ENCODE assay signal across 8 mouse cellular contexts in genomic region chr1:156039989-156040388, GRCm38 (mm10). TPM values are rescaled to one million over a fixed set of nuclear protein-coding genes. Genes with fewer than 3 reads are reported as not detected.
A peak's percentile ranks its signal among the peaks of the same experiment; 100 is the strongest.
DNase-seq lines count a peak whose midpoint lies in the region; ATAC-seq and TF ChIP-seq lines count a peak whose summit lies in the region.
"Not testable (repeated sequence)": the region's sequence is repeated elsewhere in the genome, so short reads cannot be mapped to it uniquely, and the experiment has no call there.

No protein-coding gene starts in this region.

- H3K27me3 ChIP-seq in heart, embryonic 13.5 days (replicated peaks); kidney, adult 2 months (replicated peaks; ENCODE audit: control insufficient read depth, insufficient read depth, low read length); liver, embryonic 15.5 days: not testable (repeated sequence)

- ATAC-seq in heart, embryonic 13.5 days (ENCODE audit: extremely low read depth, insufficient number of reproducible peaks, low FRiP score, low TSS enrichment); liver, embryonic 15.5 days (ENCODE audit: insufficient read depth): not testable (repeated sequence)

- H3K9me3 ChIP-seq in heart, embryonic 13.5 days; liver, embryonic 15.5 days (replicated peaks): not testable (repeated sequence)

- TF ChIP-seq POLR2A in kidney, adult 2 months (IDR thresholded peaks at IDR 0.05; ENCODE audit: low read depth, low read length): not testable (repeated sequence)

- H3K4me1 ChIP-seq in heart, embryonic 13.5 days: peaks cover 41% of the 10 kb centered on the region
- peaks cover 24% of the 10 kb centered on the region; the same call in 1 of the 2 replicates for H3K4me1 ChIP-seq in kidney, adult 2 months (ENCODE audit: control insufficient read depth, insufficient read depth, low read length)
- peaks cover 59% of the 10 kb centered on the region for H3K4me1 ChIP-seq in liver, embryonic 15.5 days (replicated peaks)

- H3K36me3 ChIP-seq in heart, embryonic 13.5 days: peaks cover 26% of the 10 kb centered on the region
- not testable (repeated sequence) for H3K36me3 ChIP-seq in kidney, adult 2 months (ENCODE audit: control insufficient read depth, insufficient read depth, low read length)
- H3K36me3 ChIP-seq in liver, embryonic 15.5 days (replicated peaks): peaks cover 28% of the 10 kb centered on the region

- peak overlapping the region; percentile 93 for H3K4me2 ChIP-seq in heart, embryonic 13.5 days
- peak overlapping the region; percentile 79; the same call in 1 of the 2 replicates for H3K4me2 ChIP-seq in liver, embryonic 15.5 days

- not testable (repeated sequence) for H3K4me3 ChIP-seq in heart, embryonic 13.5 days; kidney, adult 2 months (ENCODE audit: insufficient read depth, low read depth, low read length)
- H3K4me3 ChIP-seq in liver, embryonic 15.5 days (replicated peaks): peak overlapping the region; percentile 65; the same call in 1 of the 2 replicates

- not testable (repeated sequence) for H3K9ac ChIP-seq in heart, embryonic 13.5 days; liver, embryonic 15.5 days

- TF ChIP-seq CTCF in kidney, adult 2 months (conservative IDR thresholded peaks at IDR 0.05; ENCODE audit: insufficient read depth, insufficient read length, low read depth, low read length): 0 out of 2 replicates have a peak, but pooled peaks have one; percentile 9

- 61% methylated on average over 7 of the region's 7 CpGs for WGBS in heart, embryonic 13.5 days
- 71% methylated on average over 7 of the region's 7 CpGs for WGBS in kidney, adult 2 months
- 60% methylated on average over 7 of the region's 7 CpGs for WGBS in liver, embryonic 15.5 days (ENCODE audit: insufficient replicate concordance)

- DNase-seq in A20 (ENCODE audit: low read depth, low spot score): peak; percentile 69
- DNase-seq in WW6 (ENCODE audit: low read depth, low spot score): peak; percentile 43
- DNase-seq in embryo, embryonic 10.5 days (ENCODE audit: low spot score): peak; percentile 16
- not testable (repeated sequence) for DNase-seq in kidney, adult 2 months
- peak; percentile 67 for DNase-seq in naive thymus-derived CD4-positive, alpha-beta T cell, adult 2 months (ENCODE audit: low read depth)
- DNase-seq in testis, postnatal 10 days (ENCODE audit: low spot score): peak; percentile 48

- peak overlapping the region; percentile 68 for H3K27ac ChIP-seq in heart, embryonic 13.5 days (replicated peaks)
- H3K27ac ChIP-seq in kidney, adult 2 months (ENCODE audit: insufficient read depth, low read depth, low read length): not testable (repeated sequence)
- H3K27ac ChIP-seq in liver, embryonic 15.5 days (replicated peaks): peak overlapping the region; percentile 84

RNA-seq across cellular contexts. Expression of gene Tor1aip1, which starts 3.7 kb away (rescaled TPM):
- 28.4 and 32.0 TPM in 2 replicates for polyA plus RNA-seq in heart, embryonic 13.5 days (2015; fragmentation: Nextera tagmentation; extraction: Ambion mirVana)
- polyA plus RNA-seq in kidney, adult 2 months (2012; rRNA removed): 32.5 and 35.3 TPM in 2 replicates
- polyA plus RNA-seq in liver, embryonic 15.5 days (2015; fragmentation: Nextera tagmentation; extraction: Ambion mirVana): 19.3 and 23.4 TPM in 2 replicates

RNA-seq across cellular contexts. Expression of gene Tor1aip2, which starts 4.8 kb away (rescaled TPM):
- 76.6 and 81.5 TPM in 2 replicates for polyA plus RNA-seq in heart, embryonic 13.5 days (2015; fragmentation: Nextera tagmentation; extraction: Ambion mirVana)
- 84.6 and 85.7 TPM in 2 replicates for polyA plus RNA-seq in kidney, adult 2 months (2012; rRNA removed)
- 51.2 and 52.7 TPM in 2 replicates for polyA plus RNA-seq in liver, embryonic 15.5 days (2015; fragmentation: Nextera tagmentation; extraction: Ambion mirVana)
